Mouse (Mus musculus) right cerebral cortex, postnatal 36 days (tissue): ENCODE results near the gene Lif.

Experiments
- DNase-seq, 2 experiments: peaks; one replicate each; pipeline ENCODE4 v3.0.0; 2022; ENCODE audit warnings: low spot score in 2 of 2, mixed read lengths in 1 of 2

Gene Lif

DNA sequence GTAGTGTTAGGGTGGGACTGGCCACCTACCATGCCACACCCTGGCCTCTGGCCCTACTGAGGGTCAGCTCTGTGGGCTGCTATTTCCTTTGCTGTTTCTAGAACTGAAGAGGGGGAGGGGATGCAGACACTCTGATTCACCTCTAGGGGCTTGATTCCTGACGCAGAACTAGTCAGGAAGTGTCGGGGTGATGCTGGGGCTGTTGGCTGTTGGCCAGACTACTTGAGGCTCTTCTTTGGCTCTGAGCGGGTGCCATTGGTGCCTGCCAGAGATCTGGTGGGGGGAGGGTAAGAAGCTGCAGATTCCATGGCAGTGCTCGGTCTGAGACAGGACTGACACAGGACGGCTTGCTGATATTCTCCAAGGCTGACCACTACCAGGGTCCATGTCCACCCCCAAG lies 4.6 kb downstream of the Lif start:
- no peak for DNase-seq

DNA sequence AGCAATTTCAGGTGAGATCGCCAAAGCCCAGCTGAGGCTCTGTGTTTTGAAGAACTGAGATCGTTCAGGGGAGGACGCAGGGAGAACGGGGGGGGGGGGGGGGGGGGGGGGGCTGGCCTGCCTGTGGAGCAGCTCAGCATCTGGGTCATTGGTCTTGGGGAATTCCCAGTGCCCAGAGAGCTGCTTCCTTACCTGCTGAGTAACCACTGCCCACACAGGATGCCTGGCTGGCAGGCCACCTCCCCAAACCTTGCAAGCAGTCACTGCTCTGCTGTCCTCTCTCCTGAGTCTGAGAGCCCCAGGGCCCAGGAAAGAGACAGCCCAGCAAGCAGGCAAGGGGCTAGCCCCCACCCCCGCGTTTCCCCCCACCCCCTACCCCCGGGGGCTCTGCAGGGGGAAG lies 5.5 kb downstream of the Lif start:
- no peak for DNase-seq

DNA sequence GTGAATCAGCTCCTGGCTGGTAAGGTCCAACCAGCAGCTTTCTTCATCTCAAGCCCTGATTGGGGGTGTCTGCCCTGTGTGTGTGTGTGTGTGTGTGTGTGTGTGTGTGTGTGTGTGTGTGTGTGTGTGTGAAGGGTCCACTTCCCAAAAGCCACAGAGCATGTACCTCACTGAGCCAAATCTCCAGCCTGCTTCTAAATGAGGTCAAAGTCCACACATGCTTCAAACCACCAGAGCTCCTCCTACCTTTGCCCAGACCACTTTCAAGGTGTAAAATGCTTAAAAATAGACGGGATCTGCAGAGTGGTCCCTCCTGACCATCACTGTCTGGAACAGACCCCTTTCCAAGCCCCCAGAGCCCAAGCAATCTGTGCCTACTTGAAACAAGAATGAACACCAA lies 5.9 kb downstream of the Lif start:
- DNase-seq, result no peak

DNA sequence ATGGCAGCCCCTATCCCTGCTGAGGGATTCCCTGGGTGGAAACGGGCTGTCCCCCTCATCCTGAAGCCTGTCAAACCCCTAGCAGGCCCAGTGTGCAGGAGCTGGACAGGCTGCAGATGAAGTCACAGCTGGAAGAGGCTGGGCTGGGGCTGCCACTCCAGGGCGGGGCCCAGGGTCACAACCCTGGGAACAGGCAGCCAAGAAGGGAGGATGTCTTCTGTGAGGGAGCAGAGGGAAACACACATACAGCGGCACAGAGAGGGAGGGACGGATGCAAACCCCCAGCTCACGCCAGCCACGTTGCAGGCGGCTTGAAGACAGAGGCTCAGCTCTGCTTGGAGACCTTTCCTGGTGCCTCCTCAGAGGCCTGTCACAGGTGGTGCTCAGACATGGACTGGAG lies 6.7 kb downstream of the Lif start:
- no peak for DNase-seq

DNA sequence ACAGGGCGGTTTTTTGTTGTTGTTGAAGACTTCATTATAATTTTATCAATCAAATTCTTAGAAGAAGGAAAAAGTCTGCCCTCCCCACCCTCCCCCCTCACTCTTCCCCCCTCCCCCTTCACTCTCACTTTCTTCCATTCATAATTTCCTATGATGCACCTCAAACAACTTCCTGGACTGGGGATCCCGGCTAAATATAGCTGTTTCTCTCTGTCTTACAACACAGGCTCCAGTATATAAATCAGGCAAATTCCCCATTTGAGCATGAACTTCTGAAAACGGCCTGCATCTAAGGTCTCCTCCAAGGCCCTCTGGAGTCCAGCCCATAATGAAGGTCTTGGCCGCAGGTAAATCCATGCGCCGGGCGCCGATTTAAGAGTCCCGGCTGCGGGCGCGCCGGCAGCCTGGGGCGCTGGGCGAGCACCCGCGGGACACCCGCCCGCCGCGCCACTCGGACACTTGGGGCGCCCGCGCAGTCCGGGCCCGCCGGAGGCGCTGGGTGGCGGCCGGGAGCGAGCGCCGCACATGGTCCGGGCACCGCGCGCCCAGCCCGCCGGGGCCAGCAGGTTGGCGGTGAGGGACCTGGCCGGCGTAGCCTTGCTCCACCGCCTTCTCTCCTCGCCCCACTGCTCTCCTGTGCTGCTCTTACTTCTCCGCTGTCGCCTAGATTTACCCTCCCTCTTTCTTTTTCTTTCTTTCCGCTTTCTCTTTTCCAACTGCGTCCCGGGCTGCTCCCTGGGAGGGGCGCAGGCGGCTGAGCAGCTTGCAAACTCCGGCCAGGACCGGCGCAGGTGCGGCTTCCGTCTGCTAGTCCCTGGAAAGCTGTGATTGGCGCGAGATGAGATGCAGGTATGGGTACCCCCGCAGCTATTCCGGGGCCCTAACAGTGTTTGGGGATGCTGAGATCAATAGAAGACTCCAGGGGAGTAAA lies 9.2 kb downstream of the Lif start:
- DNase-seq, result no peak

GRCm38 (mm10) chr11:4267202-4267578 lies 9.8 kb downstream of the Lif start:
- DNase-seq, result no peak

GRCm38 (mm10) chr11:4268500-4268899 lies 11.1 kb downstream of the Lif start:
- DNase-seq, result no peak

GRCm38 (mm10) chr11:4270744-4271459 lies 13.5 kb downstream of the Lif start:
- DNase-seq, result no peak

- DNase-seq, result no peak
These were observed 14.2 kb downstream of the Lif start for GRCm38 (mm10) chr11:4271544-4271943.

- DNase-seq, result no peak
These were observed 19.1 kb downstream of the Lif start for GRCm38 (mm10) chr11:4276411-4276861.

DNA sequence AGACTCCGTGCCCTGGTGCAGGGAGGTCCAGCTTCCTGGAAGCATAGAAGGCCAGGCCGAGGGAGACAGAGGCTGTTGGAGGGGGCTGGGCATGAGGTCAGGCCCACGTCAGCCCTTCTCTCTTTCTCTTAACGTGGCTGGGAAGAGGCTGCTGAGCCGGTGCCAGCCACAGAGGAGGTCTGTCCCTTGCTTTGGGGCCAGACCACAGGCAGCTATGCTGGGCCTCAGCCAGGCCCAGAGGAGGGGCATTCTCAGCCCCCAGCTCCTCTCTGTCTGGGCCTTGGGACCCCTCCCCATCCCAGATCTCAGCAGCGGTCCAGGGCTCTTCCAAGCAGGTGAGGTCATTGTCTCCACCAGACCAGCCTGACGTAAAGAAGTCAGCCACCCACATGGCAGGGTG lies 22.6 kb downstream of the Lif start:
- no peak for DNase-seq

DNA sequence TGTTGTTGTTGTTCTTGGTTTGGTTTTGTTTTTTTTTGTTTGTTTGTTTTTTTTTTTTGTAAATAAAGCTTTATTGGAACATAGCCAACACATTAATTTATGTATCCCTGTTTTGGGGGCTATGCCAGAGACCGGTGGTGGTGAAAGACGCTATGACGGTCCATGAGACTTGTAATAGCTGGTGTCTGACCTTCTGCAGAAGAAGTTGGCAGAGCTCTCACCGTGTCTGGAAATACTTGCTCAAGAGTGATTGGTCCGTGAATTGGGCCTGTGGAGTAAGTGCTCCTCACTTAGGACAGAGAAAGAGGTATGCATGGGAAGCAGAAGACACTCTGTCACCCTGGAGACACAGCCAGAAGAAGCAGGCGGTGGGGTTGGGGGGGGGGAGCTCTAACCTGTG lies 24.5 kb downstream of the Lif start:
- DNase-seq, result no peak

GRCm38 (mm10) chr11:4283627-4284026 lies 26.3 kb downstream of the Lif start:
- DNase-seq, result no peak

DNA sequence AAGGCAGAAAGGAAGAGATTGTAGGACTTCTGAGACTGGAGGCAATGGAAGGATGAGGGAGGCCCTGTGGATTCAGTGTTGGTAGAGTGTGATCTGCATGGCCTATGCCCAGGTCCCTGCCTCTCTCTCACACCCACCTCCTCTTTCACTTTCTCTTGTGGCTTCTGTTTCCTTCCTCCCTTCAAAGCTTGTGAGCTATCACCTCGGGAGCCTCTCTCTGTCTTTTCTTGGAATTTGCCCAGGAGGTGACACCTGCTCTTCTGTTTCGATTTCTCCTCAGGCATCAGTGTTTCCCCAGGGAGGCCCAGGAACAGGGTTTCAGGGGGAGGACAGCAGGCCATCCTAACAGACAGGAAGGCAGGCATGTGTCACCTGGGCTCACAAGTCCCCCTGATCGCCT lies 31.9 kb downstream of the Lif start:
- DNase-seq, result no peak

DNA sequence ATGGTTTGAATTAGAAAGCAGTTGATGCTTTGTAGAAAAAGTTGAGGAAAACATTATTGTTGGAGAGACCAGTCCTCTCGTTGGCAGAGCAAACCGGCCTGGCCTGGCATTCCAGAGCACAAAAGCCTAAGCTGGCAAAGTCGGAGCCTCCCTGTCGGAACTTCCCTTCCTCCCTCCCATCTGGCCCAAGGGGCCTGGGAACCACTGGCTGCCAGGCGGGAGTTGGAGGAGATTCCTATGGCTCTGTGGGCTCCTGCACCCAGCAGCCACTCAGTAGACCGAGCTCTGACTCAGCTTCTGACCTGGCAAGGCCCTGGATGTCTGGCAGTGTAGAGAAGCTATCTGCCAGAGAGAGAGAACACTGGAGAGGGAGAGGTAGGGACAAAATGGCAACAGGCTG lies 34.3 kb downstream of the Lif start:
- peak; percentile 41 to 45 for DNase-seq

GRCm38 (mm10) chr11:4292224-4292887 lies 35.0 kb downstream of the Lif start:
- no peak for DNase-seq

- DNase-seq, result no peak
These were observed 35.5 kb downstream of the Lif start for GRCm38 (mm10) chr11:4292888-4293247.

DNA sequence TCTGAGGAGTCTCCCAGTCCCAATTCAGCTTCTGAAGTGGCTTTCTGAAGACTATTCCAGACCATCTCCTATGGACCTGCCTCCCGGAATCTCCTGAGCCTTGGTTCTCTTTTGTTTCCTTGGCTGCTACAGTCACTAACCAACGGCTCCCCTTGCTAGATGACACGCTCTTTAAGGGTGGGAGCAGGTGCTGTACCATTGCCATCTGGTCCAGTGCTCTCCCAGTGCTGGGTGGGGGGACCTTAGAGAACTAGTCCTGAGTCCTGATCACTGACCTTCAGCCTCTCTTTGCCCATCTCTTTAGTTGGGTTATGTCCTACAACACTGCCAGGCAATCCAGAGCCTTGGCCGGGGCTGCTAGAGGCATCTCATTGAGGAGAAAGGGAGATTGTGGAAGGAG lies 36.1 kb downstream of the Lif start:
- DNase-seq, result no peak

- DNase-seq, result no peak
These were observed 36.7 kb downstream of the Lif start for GRCm38 (mm10) chr11:4294047-4294446.

- no peak for DNase-seq
These were observed 37.4 kb downstream of the Lif start for GRCm38 (mm10) chr11:4294495-4295351.

DNA sequence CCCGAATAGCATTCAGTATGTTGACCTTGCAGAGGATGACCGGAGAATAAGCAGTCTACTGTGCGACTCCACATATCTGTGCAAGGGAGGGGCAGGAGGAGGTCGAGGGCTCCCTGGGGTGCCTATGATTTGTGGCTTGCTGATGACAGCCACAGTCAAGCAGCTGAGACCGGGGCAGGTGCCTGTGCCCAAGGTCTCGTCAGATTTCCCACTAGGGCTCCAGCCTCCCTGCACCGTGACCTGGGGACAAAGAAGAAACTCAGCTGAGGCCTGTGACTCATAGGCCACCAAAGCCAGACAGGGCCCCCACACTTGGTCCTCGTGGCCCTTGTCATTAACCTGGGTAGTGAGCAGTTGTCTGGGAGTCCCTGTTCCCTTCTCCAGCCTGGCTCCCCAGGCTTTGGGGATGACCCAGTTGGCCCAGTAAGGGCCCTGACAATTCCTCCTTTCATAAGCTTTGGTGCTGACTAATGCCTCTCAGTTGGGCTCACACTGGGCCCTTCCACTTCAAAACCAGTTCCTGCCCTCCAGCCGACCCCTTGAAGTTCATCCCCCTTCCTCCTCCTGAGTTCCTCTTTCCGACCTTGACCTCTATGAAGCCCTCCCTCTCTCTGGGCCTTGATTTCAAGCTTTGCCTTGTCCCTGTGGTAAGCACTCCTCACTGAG lies 39.4 kb downstream of the Lif start:
- no peak for DNase-seq
